Mouse (Mus musculus) forebrain, embryonic 13.5 days (tissue): ENCODE results near the gene Tom1l2. TPM values are rescaled to one million over a fixed set of nuclear protein-coding genes. Genes with fewer than 3 reads are reported as not detected.
A peak's percentile ranks its signal among the peaks of the same experiment; 100 is the strongest.

Source experiments
- ATAC-seq: fragments of 200-750 bp; cut with Nextera tagmentation; 2 replicates; pipeline ENCODE4 v1.8.0; 2017
- H3K27ac ChIP-seq: fragments of 300-500 bp; sonication (generic); 2 replicates; pipeline ENCODE4 v1.5.1; 2015; ENCODE audit warnings: inconsistent platforms, mild to moderate bottlenecking, moderate library complexity
- H3K27me3 ChIP-seq: fragments of 300-500 bp; sonication (generic); 2 replicates; pipeline ENCODE4 v1.6.1; 2015; ENCODE audit warnings: mild to moderate bottlenecking, inconsistent platforms
- H3K36me3 ChIP-seq: fragments of 300-500 bp; sonication (generic); 2 replicates; pipeline ENCODE4 v1.6.1; 2015; ENCODE audit warnings: mild to moderate bottlenecking, inconsistent platforms; ENCODE audit not compliant: poor library complexity, severe bottlenecking
- H3K4me1 ChIP-seq: fragments of 300-500 bp; sonication (generic); 2 replicates; pipeline ENCODE4 v1.6.1; 2015; ENCODE audit warnings: inconsistent platforms
- H3K4me2 ChIP-seq: fragments of 300-500 bp; sonication (generic); 2 replicates; pipeline ENCODE4 v1.6.1; 2015; ENCODE audit warnings: inconsistent platforms, mild to moderate bottlenecking, moderate library complexity
- H3K4me3 ChIP-seq: fragments of 300-500 bp; sonication (generic); 2 replicates; pipeline ENCODE4 v1.5.1; 2015; ENCODE audit warnings: mild to moderate bottlenecking, inconsistent platforms
- H3K9ac ChIP-seq: fragments of 300-500 bp; sonication (generic); 2 replicates; pipeline ENCODE4 v1.6.1; 2015; ENCODE audit warnings: mild to moderate bottlenecking, inconsistent platforms
- H3K9me3 ChIP-seq: fragments of 300-500 bp; sonication (generic); replicated peaks from 2 replicates; pipeline ENCODE4 v1.6.1; 2016; ENCODE audit warnings: inconsistent platforms
- WGBS: fragments of 180-500 bp; shearing (Covaris S2); methylation state at CpG from one replicate; pipeline ENCODE4 v1.1.7; 2015; 5-methylcytosine and 5-hydroxymethylcytosine counted together
- polyA plus RNA-seq: library from polyadenylated mRNA; unstranded; fragments of >200 nt; fragmentation: Nextera tagmentation; extraction: Ambion mirVana; gene quantifications from 2 replicates; pipeline ENCODE4 v1.2.1, GENCODE M21; 2015

Gene Tom1l2
- polyA plus RNA-seq, 1 experiment from 2014 or later, result 29.7 TPM

- Histone ChIP-seq H3K9ac (no peak overlapping the region), H3K9me3 (no peaks in the 10 kb centered on the region), H3K4me2 (no peak overlapping the region), H3K36me3 (no peaks in the 10 kb centered on the region), H3K4me1 (peaks cover 63% of the 10 kb centered on the region), H3K27ac (peak overlapping the region; percentile 1; the same call in 1 of the 2 replicates), H3K27me3 (no peaks in the 10 kb centered on the region), H3K4me3 (no peak overlapping the region)
- no peak for ATAC-seq
- 84% methylated on average over 8 of the region's 8 CpGs for WGBS
These were observed 35.8 kb downstream of the Tom1l2 start for GRCm38 (mm10) chr11:60316883-60317282.

GRCm38 (mm10) chr11:60316250-60316649, 36.5 kb downstream of the Tom1l2 start:
- H3K4me3 ChIP-seq, result no peak overlapping the region
- H3K9me3 ChIP-seq, result no peaks in the 10 kb centered on the region
- no peaks in the 10 kb centered on the region for H3K36me3 ChIP-seq
- H3K27ac ChIP-seq, result peak overlapping the region; percentile 20; the same call in 1 of the 2 replicates
- 23% methylated on average over 7 of the region's 7 CpGs for WGBS
- no peaks in the 10 kb centered on the region for H3K27me3 ChIP-seq
- peaks cover 70% of the 10 kb centered on the region for H3K4me1 ChIP-seq
- ATAC-seq, result no peak
- H3K4me2 ChIP-seq, result no peak overlapping the region
- no peak overlapping the region for H3K9ac ChIP-seq

- Histone ChIP-seq H3K27me3 (no peaks in the 10 kb centered on the region), H3K9ac (peak overlapping the region; percentile 58), H3K4me2 (peak overlapping the region; percentile 46), H3K27ac (peak overlapping the region; percentile 99), H3K4me1 (peaks cover 56% of the 10 kb centered on the region), H3K9me3 (no peaks in the 10 kb centered on the region), H3K4me3 (peak overlapping the region; percentile 9; the same call in 1 of the 2 replicates), H3K36me3 (no peaks in the 10 kb centered on the region)
- under 1% methylated on average over 8 of the region's 8 CpGs for WGBS
- peak; percentile 89 for ATAC-seq
These were observed 41.5 kb downstream of the Tom1l2 start for GRCm38 (mm10) chr11:60311025-60311854.

- no peak overlapping the region for H3K27ac ChIP-seq
These were observed 42.8 kb downstream of the Tom1l2 start for GRCm38 (mm10) chr11:60309875-60310274.

GRCm38 (mm10) chr11:60308506-60309116, 44.1 kb downstream of the Tom1l2 start:
- H3K4me3 ChIP-seq, result no peak overlapping the region
- 0 out of 2 replicates have a peak overlapping the region, but pooled peaks have one; percentile 10 for H3K27ac ChIP-seq
- H3K4me1 ChIP-seq, result peaks cover 72% of the 10 kb centered on the region
- no peak overlapping the region for H3K4me2 ChIP-seq
- ATAC-seq, result no peak
- WGBS, result 76% methylated on average over 12 of the region's 12 CpGs
- no peak overlapping the region for H3K9ac ChIP-seq
- H3K36me3 ChIP-seq, result no peaks in the 10 kb centered on the region
- H3K27me3 ChIP-seq, result no peaks in the 10 kb centered on the region
- H3K9me3 ChIP-seq, result no peaks in the 10 kb centered on the region

More at GRCm38 (mm10) chr11:60309875-60310274, 42.8 kb downstream of the Tom1l2 start:
- Histone ChIP-seq H3K4me2 (no peak overlapping the region), H3K27me3 (no peaks in the 10 kb centered on the region), H3K9me3 (no peaks in the 10 kb centered on the region), H3K4me3 (no peak overlapping the region), H3K36me3 (no peaks in the 10 kb centered on the region), H3K4me1 (peaks cover 61% of the 10 kb centered on the region), H3K9ac (no peak overlapping the region)
- ATAC-seq, result no peak

GRCm38 (mm10) chr11:60308061-60308460, 44.6 kb downstream of the Tom1l2 start:
- Histone ChIP-seq H3K36me3 (no peaks in the 10 kb centered on the region), H3K9ac (no peak overlapping the region), H3K4me3 (no peak overlapping the region), H3K4me1 (peaks cover 77% of the 10 kb centered on the region), H3K9me3 (no peaks in the 10 kb centered on the region), H3K27ac (no peak overlapping the region), H3K27me3 (no peaks in the 10 kb centered on the region), H3K4me2 (no peak overlapping the region)
- WGBS, result 87% methylated on average over 2 of the region's 2 CpGs
- ATAC-seq, result no peak

- no peaks in the 10 kb centered on the region for H3K27me3 ChIP-seq
These were observed 45.3 kb downstream of the Tom1l2 start for GRCm38 (mm10) chr11:60307375-60307825.

GRCm38 (mm10) chr11:60306834-60307233, 45.9 kb downstream of the Tom1l2 start:
- ATAC-seq, result no peak
- WGBS, result 61% methylated on average over 4 of the region's 4 CpGs
- no peak overlapping the region for H3K4me3 ChIP-seq
- 0 out of 2 replicates have a peak overlapping the region, but pooled peaks have one; percentile 1 for H3K27ac ChIP-seq
- H3K36me3 ChIP-seq, result no peaks in the 10 kb centered on the region
- no peak overlapping the region for H3K9ac ChIP-seq
- no peaks in the 10 kb centered on the region for H3K27me3 ChIP-seq
- H3K9me3 ChIP-seq, result no peaks in the 10 kb centered on the region
- no peak overlapping the region for H3K4me2 ChIP-seq
- peaks cover 77% of the 10 kb centered on the region for H3K4me1 ChIP-seq

More at GRCm38 (mm10) chr11:60307375-60307825, 45.3 kb downstream of the Tom1l2 start:
- Histone ChIP-seq H3K4me2 (no peak overlapping the region), H3K9me3 (no peaks in the 10 kb centered on the region), H3K27ac (0 out of 2 replicates have a peak overlapping the region, but pooled peaks have one; percentile 1), H3K4me1 (peaks cover 77% of the 10 kb centered on the region), H3K9ac (no peak overlapping the region), H3K36me3 (no peaks in the 10 kb centered on the region), H3K4me3 (no peak overlapping the region)
- 43% methylated on average over 2 of the region's 2 CpGs for WGBS
- no peak for ATAC-seq

GRCm38 (mm10) chr11:60305611-60306010, 47.1 kb downstream of the Tom1l2 start:
- Histone ChIP-seq H3K27me3 (no peaks in the 10 kb centered on the region), H3K4me1 (peaks cover 77% of the 10 kb centered on the region), H3K9me3 (no peaks in the 10 kb centered on the region), H3K27ac (peak overlapping the region; percentile 2), H3K9ac (no peak overlapping the region), H3K4me3 (no peak overlapping the region), H3K36me3 (no peaks in the 10 kb centered on the region), H3K4me2 (no peak overlapping the region)
- ATAC-seq, result no peak
- WGBS, result 45% methylated on average over 4 of the region's 4 CpGs

GRCm38 (mm10) chr11:60303497-60303896, 49.2 kb downstream of the Tom1l2 start:
- H3K4me1 ChIP-seq, result peaks cover 62% of the 10 kb centered on the region
- no peaks in the 10 kb centered on the region for H3K36me3 ChIP-seq
- no peak overlapping the region for H3K9ac ChIP-seq
- peak overlapping the region; percentile 89 for H3K27ac ChIP-seq
- H3K4me2 ChIP-seq, result no peak overlapping the region
- no peaks in the 10 kb centered on the region for H3K9me3 ChIP-seq
- no peaks in the 10 kb centered on the region for H3K27me3 ChIP-seq
- WGBS, result 20% methylated on average over 2 of the region's 2 CpGs
- H3K4me3 ChIP-seq, result no peak overlapping the region
- ATAC-seq, result peak; percentile 42

GRCm38 (mm10) chr11:60302354-60303083, 50.2 kb downstream of the Tom1l2 start:
- Histone ChIP-seq H3K4me1 (peaks cover 58% of the 10 kb centered on the region), H3K9me3 (no peaks in the 10 kb centered on the region), H3K9ac (peak overlapping the region; percentile 56; the same call in 1 of the 2 replicates), H3K27ac (peak overlapping the region; percentile 89), H3K4me3 (no peak overlapping the region), H3K36me3 (no peaks in the 10 kb centered on the region), H3K4me2 (no peak overlapping the region), H3K27me3 (no peaks in the 10 kb centered on the region)
- 82% methylated on average over 10 of the region's 10 CpGs for WGBS
- ATAC-seq, result no peak
